Mouse (Mus musculus) thymus, adult 2 months (tissue): ENCODE measurements at regions not wholly inside any gene's neighbourhood (a gene's known extent, or its start where the extent isn't known, plus 50 kb on each side); places are given as distances from the start of the nearest gene placed in this dataset.

ENCODE experiments used
- CTCF ChIP-seq: fragments of 200-500 bp; IDR thresholded peaks from 2 replicates; pipeline ENCODE4 v1.5.1; 2012; ENCODE audit warnings: mild to moderate bottlenecking, control low read depth, low read length, moderate library complexity, borderline replicate concordance; ENCODE audit not compliant: control insufficient read depth, poor library complexity, insufficient read depth; ENCODE audit errors: extremely low read depth
- POLR2A ChIP-seq: fragments of 200-500 bp; IDR thresholded peaks from 2 replicates; pipeline ENCODE4 v1.6.1; 2012; ENCODE audit warnings: mild to moderate bottlenecking, low read length, control low read depth, moderate library complexity; ENCODE audit not compliant: control insufficient read depth, poor library complexity, insufficient read depth; ENCODE audit errors: extremely low read depth

- TF ChIP-seq CTCF: no peak
- TF ChIP-seq POLR2A: no peak
These were observed 153.5 kb downstream of the Ankrd50 start for GRCm38 (mm10) chr3:38331169-38331568.
